Mouse (Mus musculus) forebrain, embryonic 16.5 days (tissue): ENCODE data around the gene Gm20388. TPM values are rescaled to one million over a fixed set of nuclear protein-coding genes. Genes with fewer than 3 reads are reported as not detected.

Source experiments
- ATAC-seq: fragments of 200-750 bp; cut with Nextera tagmentation; 2 replicates; pipeline ENCODE4 v1.8.0; 2017; ENCODE audit warnings: mild to moderate bottlenecking, moderate library complexity
- H3K27ac ChIP-seq: fragments of 300-500 bp; sonication (generic); 2 replicates; pipeline ENCODE4 v1.5.1; 2014; ENCODE audit warnings: low read length, control low read depth
- H3K27me3 ChIP-seq: fragments of 300-500 bp; sonication (generic); replicated peaks from 2 replicates; pipeline ENCODE4 v1.6.1; 2014; ENCODE audit warnings: low read length; ENCODE audit not compliant: control insufficient read depth, insufficient read depth
- H3K36me3 ChIP-seq: fragments of 300-500 bp; sonication (generic); 2 replicates; pipeline ENCODE4 v1.6.1; 2014; ENCODE audit not compliant: control insufficient read depth, insufficient read depth
- H3K4me1 ChIP-seq: fragments of 300-500 bp; sonication (generic); replicated peaks from 2 replicates; pipeline ENCODE4 v1.6.1; 2014; ENCODE audit warnings: low read length; ENCODE audit not compliant: control insufficient read depth, insufficient read depth
- H3K4me2 ChIP-seq: fragments of 300-500 bp; sonication (generic); 2 replicates; pipeline ENCODE4 v1.6.1; 2014; ENCODE audit warnings: mild to moderate bottlenecking, low read length, control low read depth
- H3K4me3 ChIP-seq: fragments of 300-500 bp; sonication (generic); replicated peaks from 2 replicates; pipeline ENCODE4 v1.5.1; 2014; ENCODE audit warnings: mild to moderate bottlenecking, low read length, control low read depth
- H3K9ac ChIP-seq: fragments of 300-500 bp; sonication (generic); replicated peaks from 2 replicates; pipeline ENCODE4 v1.6.1; 2014; ENCODE audit warnings: low read depth, low read length, control low read depth
- H3K9me3 ChIP-seq: fragments of 300-500 bp; sonication (generic); 2 replicates; pipeline ENCODE4 v1.6.1; 2016; ENCODE audit warnings: low read length; ENCODE audit not compliant: control insufficient read depth
- WGBS: fragments of 180-500 bp; shearing (Covaris S2); extraction: QIAGEN DNeasy Blood & Tissue Kit; methylation state at CpG from one replicate; pipeline ENCODE4 v1.1.7; 2014; 5-methylcytosine and 5-hydroxymethylcytosine counted together
- polyA plus RNA-seq: library from polyadenylated mRNA; unstranded; fragments of >200 nt; fragmentation: Nextera tagmentation; extraction: Ambion mirVana; gene quantifications from 2 replicates; pipeline ENCODE4 v1.2.1, GENCODE M21; 2015

Gm20388 gene
- polyA plus RNA-seq, 1 experiment from 2014 or later = 4.7 TPM

DNA sequence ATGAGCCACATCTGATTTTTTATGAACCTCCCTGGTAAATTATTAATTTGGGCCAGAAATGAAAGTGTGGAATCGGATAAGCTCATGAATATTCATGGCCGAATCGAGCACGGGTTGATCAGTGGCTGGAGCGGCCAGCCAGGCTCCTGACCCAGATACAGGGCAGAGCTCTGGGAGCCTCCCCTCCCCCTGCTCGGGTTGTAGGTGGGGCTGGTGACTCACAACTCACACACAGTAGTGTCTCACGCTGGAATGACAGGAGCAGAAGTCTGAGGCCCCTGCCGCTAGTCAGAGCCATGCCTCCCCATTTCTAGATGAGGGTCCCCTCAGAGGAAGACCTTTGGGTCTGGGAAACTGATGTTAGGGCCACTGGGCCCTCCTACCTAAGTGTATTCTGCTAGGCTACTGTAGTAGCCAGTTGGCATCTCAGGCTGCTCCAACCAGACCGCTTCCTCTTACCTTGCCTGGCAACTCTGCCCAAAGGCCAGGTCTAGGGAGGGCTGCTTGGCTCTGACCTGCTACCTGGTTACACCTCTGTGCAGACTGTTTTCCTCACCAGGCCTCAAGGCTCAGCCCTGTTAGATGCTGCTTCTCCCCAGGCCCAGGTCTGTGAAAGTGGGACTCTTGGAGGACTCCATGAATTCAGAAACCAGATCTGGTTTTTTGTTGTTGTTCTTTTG lies 588.4 kb downstream of the Gm20388 start:
- WGBS = 20% methylated on average over 9 of the region's 9 CpGs

DNA sequence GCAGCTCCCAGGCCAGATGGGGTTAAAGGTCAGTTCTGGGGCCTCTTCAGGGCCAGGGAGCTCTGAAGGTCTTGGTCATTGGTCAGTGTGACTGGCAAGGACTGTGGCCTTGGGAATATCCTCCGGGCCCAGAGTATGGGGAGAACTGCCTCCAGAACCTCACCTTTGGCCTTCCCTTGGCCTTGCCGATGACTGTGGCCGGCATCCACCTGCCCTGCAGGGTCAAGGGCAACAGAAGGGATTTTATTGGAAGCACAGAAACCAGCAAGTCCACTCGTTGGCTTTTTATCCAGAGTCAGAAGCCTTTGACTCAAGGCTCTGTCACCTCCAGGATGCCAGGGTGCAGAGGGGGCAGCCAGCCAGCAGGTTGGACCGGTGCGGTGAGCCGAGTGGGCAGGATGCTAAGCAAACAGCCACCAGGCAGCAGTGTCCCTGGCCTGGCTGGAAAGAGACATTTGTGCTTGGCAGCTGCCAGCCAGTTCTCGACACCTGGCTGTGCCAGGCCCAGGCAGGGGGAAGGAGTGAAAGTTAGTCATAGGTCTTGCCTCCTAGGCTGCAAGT lies 590.1 kb downstream of the Gm20388 start:
- H3K27ac ChIP-seq = no peak overlapping the region; the same call in 1 of the 2 replicates
- no peak for ATAC-seq
- no peaks in the 10 kb centered on the region for H3K9me3 ChIP-seq
- H3K9ac ChIP-seq = no peak overlapping the region; the same call in 1 of the 2 replicates
- peaks cover 87% of the 10 kb centered on the region for H3K4me1 ChIP-seq
- no peak overlapping the region for H3K4me2 ChIP-seq
- H3K27me3 ChIP-seq = no peaks in the 10 kb centered on the region
- H3K36me3 ChIP-seq = no peaks in the 10 kb centered on the region
- no peak overlapping the region for H3K4me3 ChIP-seq
- WGBS = 74% methylated on average over 8 of the region's 8 CpGs

More for the DNA sequence above, 588.4 kb downstream of the Gm20388 start:
- H3K9me3 ChIP-seq = no peaks in the 10 kb centered on the region
- H3K9ac ChIP-seq = peak overlapping the region; percentile 36; the same call in 1 of the 2 replicates
- ATAC-seq = 0 out of 2 replicates have a peak, but pooled peaks have one; percentile 16
- no peak overlapping the region for H3K4me3 ChIP-seq
- no peaks in the 10 kb centered on the region for H3K27me3 ChIP-seq
- H3K36me3 ChIP-seq = no peaks in the 10 kb centered on the region
- peaks cover 84% of the 10 kb centered on the region for H3K4me1 ChIP-seq
- H3K4me2 ChIP-seq = peak overlapping the region; percentile 40
- H3K27ac ChIP-seq = peak overlapping the region; percentile 54; the same call in 1 of the 2 replicates

DNA sequence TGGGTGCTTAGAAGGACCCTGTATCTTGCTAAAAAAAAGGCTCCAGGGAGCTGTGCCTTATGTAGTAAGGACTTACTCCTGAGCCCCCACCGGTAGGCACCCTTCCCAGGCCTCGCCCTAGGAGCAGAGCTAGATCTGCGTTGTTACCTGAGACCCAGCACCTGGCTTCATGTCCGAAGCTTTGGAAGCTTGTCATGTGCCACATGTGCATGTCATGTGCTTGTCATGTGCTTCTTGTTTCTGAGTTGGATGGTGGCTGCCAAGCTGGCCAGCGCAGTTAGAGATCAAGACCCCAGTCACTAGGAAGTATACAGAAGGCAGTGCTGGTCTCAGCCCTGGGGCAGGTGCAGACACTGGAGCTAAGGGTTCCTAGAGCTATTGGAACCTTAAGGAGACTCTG lies 590.8 kb downstream of the Gm20388 start:
- WGBS = 88% methylated on average over 5 of the region's 5 CpGs
- H3K4me1 ChIP-seq = peaks cover 91% of the 10 kb centered on the region

DNA sequence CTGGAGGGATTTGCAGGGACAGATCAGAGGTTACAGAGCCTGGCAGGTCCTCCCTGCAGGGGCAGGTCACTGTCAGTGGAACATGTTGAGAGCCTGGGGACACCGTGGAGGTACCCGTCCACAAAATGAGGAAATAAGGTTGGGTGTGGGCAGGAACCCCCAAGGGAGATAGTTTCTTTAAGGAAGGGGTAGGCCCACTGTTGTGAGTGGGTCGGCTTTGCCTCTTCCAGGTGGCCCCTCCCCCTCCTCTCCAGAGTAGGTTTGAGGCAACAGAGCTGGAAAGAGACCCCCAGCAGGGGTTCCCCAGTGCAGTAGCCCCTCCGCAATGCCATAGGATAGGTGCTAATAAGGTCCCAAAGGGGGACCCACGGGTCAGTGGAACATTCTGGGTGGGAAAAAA lies 591.8 kb downstream of the Gm20388 start:
- Histone ChIP-seq H3K4me1 (peaks cover 86% of the 10 kb centered on the region), H3K27ac (no peak overlapping the region), H3K9ac (no peak overlapping the region), H3K27me3 (no peaks in the 10 kb centered on the region), H3K36me3 (no peaks in the 10 kb centered on the region), H3K4me2 (no peak overlapping the region), H3K9me3 (no peaks in the 10 kb centered on the region), H3K4me3 (no peak overlapping the region)
- WGBS = 66% methylated on average over 5 of the region's 5 CpGs
- no peak for ATAC-seq

More for the DNA sequence above, 590.8 kb downstream of the Gm20388 start:
- H3K36me3 ChIP-seq = no peaks in the 10 kb centered on the region
- H3K4me3 ChIP-seq = no peak overlapping the region
- H3K27ac ChIP-seq = no peak overlapping the region
- H3K27me3 ChIP-seq = no peaks in the 10 kb centered on the region
- ATAC-seq = no peak
- no peaks in the 10 kb centered on the region for H3K9me3 ChIP-seq
- no peak overlapping the region for H3K9ac ChIP-seq
- no peak overlapping the region for H3K4me2 ChIP-seq

DNA sequence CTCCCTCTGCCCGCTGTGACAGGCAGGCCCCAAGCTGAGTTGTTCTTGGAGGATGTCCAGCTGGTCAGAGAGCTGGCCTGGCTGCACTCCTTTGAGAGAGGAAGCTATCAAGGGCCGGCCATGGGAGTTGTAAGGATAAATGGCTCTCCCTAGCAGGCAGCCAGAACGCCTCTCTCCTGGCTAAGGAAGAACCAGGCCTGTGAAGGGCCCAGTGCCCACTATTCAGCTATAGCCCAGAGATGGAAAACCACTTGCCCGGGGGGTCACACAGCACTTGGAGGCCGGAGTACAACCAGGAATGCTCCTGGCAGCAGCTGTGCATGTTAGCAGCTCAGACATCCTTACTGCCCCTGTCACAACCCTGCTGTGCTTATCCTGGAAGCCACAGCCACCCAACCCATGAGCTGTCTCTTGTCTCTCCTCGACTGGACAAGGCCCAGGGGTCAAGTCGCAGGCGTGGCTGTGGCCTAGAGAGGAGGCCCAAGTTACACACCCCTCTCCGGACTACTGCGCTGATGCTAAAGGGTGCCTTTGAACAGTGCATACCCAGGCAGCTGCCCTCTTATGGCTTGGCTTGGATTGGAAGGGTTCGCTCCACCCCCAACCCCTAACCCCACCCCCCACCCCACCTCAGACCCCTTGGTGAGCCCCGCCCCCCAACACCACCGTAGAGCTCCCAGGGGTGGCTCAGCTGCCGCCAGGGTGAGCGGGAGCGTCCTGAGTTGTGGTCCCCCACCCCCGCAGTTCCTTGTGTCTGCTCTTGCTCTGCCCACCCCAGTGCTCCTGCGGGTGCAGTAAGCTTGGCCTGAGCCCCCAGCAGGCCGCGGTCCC lies 593.8 kb downstream of the Gm20388 start:
- Histone ChIP-seq H3K4me3 (peak overlapping the region; percentile 33), H3K36me3 (no peaks in the 10 kb centered on the region), H3K9ac (peak overlapping the region; percentile 63), H3K27me3 (no peaks in the 10 kb centered on the region), H3K9me3 (no peaks in the 10 kb centered on the region), H3K27ac (peak overlapping the region; percentile 86), H3K4me2 (peak overlapping the region; percentile 63), H3K4me1 (peaks cover 87% of the 10 kb centered on the region)
- WGBS = 5% methylated on average over 20 of the region's 20 CpGs
- ATAC-seq = peak; percentile 13; the same call in 1 of the 2 replicates

DNA sequence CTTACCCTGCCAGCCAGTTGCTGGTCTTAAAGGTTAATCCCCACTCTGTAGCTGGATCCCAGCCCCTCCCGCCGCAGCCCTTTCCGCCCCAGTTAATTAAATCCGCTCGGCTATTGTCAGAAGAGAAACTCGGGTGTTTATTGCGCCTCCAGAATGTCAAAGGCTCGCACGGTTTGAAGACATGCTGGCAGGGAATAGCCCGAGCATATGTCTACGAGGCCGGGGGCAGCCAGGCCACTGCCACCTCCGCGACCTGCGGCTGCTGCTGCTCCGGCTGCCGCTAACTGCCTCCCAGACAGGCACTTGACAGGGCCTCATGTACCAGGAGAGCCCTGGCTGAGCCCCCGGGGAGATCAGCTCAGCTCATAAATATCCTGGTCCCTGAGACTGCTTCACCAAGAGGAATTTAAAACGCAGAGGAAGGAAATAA lies 594.5 kb downstream of the Gm20388 start:
- peak overlapping the region; percentile 33 for H3K4me3 ChIP-seq
- H3K27ac ChIP-seq = peak overlapping the region; percentile 86
- H3K9ac ChIP-seq = peak overlapping the region; percentile 63
- H3K9me3 ChIP-seq = no peaks in the 10 kb centered on the region
- peak; percentile 50 for ATAC-seq
- H3K4me2 ChIP-seq = peak overlapping the region; percentile 63
- peaks cover 89% of the 10 kb centered on the region for H3K4me1 ChIP-seq
- no peaks in the 10 kb centered on the region for H3K27me3 ChIP-seq
- H3K36me3 ChIP-seq = no peaks in the 10 kb centered on the region
- WGBS = 0% methylated on average over 19 of the region's 19 CpGs

DNA sequence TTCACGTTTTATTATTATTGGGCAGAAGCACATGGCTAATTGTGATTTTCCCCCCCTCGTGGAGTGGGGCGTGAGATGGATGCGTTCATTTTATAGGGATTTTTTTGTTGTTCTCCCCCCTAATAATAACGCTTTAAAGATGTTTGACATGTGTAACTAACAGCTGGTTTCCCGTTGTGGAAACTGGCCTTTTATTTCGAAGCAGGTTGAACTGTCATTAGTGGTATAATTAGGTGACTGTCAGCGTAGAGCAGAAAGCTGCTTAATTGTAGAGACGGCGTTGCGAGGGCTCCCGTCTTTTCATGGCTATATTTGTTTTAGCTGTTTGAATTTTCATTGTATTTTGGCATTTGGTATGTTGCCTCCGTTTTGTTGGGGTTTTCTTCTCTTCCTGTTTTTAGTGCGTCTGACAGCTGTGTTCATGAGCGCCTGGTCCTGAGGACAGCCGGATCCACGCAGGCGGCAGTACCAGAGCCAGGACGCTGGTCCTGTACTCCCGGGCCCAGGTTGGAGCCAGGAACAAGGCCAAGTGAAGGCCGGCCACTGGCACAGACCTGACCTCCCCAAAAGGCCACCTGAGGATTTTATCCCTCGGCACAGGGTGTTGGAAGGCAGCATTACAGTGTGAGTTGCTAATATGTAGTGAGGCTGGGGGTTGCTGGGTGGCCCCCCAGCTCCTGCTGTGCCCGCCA lies 595.1 kb downstream of the Gm20388 start:
- no peak for ATAC-seq
- Histone ChIP-seq H3K4me1 (peaks cover 88% of the 10 kb centered on the region), H3K27me3 (no peaks in the 10 kb centered on the region), H3K9me3 (no peaks in the 10 kb centered on the region), H3K27ac (peak overlapping the region; percentile 86), H3K4me3 (peak overlapping the region; percentile 33; the same call in 1 of the 2 replicates), H3K4me2 (peak overlapping the region; percentile 63), H3K9ac (peak overlapping the region; percentile 63), H3K36me3 (no peaks in the 10 kb centered on the region)
- WGBS = 5% methylated on average over 23 of the region's 23 CpGs

DNA sequence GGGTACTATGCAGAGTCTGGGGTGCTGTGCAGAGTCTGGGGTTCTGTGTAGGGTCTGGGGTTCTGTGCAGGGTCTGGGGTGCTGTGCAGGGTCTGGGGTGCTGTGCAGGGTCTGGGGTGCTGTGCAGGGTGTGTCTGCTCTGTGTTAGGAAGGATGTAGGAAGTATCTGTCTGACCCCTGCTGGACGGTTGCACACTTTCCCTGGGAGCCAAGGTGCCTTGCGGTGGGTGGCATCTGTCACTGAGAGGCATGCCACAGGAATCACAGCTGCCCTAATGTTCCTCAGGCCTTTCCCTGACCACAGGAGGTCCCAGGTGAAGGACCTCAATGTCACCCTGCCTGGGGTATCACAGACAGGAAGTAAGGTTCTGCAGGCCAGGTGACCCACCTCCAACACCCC lies 595.9 kb downstream of the Gm20388 start:
- Histone ChIP-seq H3K9ac (no peak overlapping the region), H3K4me2 (no peak overlapping the region), H3K27me3 (no peaks in the 10 kb centered on the region), H3K4me3 (no peak overlapping the region), H3K27ac (no peak overlapping the region), H3K9me3 (no peaks in the 10 kb centered on the region), H3K4me1 (peaks cover 88% of the 10 kb centered on the region), H3K36me3 (no peaks in the 10 kb centered on the region)
- ATAC-seq = no peak
- 47% methylated on average over 2 of the region's 2 CpGs for WGBS
